Mouse (Mus musculus): ENCODE data around the gene Zfp148. TPM values are rescaled to one million over a fixed set of nuclear protein-coding genes. Genes with fewer than 3 reads are reported as not detected.
A peak's percentile ranks its signal among the peaks of the same experiment; 100 is the strongest.

The Zfp148 gene
- total RNA-seq, 1 experiment = 19.5 TPM

DNA sequence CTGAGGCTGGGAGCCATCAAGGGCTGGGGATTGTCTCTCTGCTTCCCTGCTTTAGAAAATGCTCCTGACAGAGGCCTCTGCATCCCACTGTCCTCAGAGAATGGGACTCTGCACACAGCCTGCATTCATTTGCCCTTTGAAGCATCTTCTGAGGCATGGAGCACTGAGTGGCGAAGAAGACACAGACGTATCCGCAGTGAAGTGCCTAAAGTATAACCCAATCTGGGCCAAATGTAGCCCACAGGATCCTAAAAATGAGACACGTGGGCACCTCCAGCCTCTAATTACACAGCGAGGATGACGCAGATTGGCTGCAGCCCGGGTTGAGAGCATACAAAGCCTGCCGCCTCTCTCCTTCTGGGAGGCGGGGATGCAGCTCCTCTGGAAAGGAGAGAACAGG, 36.3 kb upstream of the Zfp148 start:
- Histone ChIP-seq H3K36me3 (ENCODE audit: control insufficient read depth, insufficient read depth, low read length, poor library complexity, severe bottlenecking) (no peaks in the 10 kb centered on the region), H3K27ac (ENCODE audit: insufficient read depth, low read depth, low read length, poor library complexity, severe bottlenecking) (no peak overlapping the region), H3K9me3 (ENCODE audit: control insufficient read depth, insufficient read depth, low read depth, low read length) (no peaks in the 10 kb centered on the region), H3K4me3 (ENCODE audit: insufficient read depth in 1 of 2, low read depth in 1 of 2, low read length in 2 of 2, poor library complexity in 1 of 2, severe bottlenecking in 1 of 2) (no peak overlapping the region), H3K9ac (ENCODE audit: insufficient read depth, low read depth, low read length, poor library complexity, severe bottlenecking) (no peak overlapping the region), H3K4me1 (ENCODE audit: control insufficient read depth in 2 of 2, insufficient read depth in 2 of 2, low read length in 2 of 2, poor library complexity in 1 of 2) (peaks cover 0 to 2% of the 10 kb centered on the region in 2 experiments; a peak in 1 of 4 replicates)
- DNase-seq (ENCODE audit: low read depth, low spot score) = no peak
- TF ChIP-seq MAFK (IDR thresholded peaks at IDR 0.05; ENCODE audit: insufficient read depth, low read depth, low read length) (no peak), ZNF384 (IDR thresholded peaks at IDR 0.05; ENCODE audit: low read depth, low read length) (no peak), HCFC1 (IDR thresholded peaks at IDR 0.05; ENCODE audit: borderline replicate concordance, insufficient read depth, low read length) (no peak), ZC3H11A (IDR thresholded peaks at IDR 0.05; ENCODE audit: borderline replicate concordance, low read depth, low read length) (no peak), CHD2 (IDR thresholded peaks at IDR 0.05; ENCODE audit: low read depth, low read length) (no peak)
- in situ Hi-C loops (cut with MboI; ENCODE audit: low sequenced_read_pairs in 2 of 2, unreplicated experiment in 2 of 2) = no loop called here

DNA sequence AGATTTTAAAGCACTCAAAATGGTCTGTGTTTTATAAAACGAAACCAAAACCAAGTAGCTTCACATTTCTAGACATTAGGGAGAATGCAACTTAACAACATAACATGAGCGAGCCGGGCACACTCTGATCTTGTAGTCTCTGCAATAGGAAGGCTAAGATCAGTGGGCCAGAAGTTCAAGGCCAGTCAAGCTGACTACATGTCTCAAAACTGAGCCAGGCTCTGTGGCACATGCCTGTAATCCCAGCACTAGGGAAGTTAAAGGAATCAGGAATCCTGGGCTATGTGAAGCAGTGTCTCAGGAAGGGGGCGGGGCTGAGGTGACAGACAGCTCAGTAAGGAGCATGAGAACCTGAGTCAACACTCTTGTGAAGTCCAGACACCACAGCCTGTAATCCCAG, 35.8 kb upstream of the Zfp148 start:
- Histone ChIP-seq H3K36me3 (ENCODE audit: control insufficient read depth, insufficient read depth, low read length, poor library complexity, severe bottlenecking) (no peaks in the 10 kb centered on the region), H3K9me3 (ENCODE audit: control insufficient read depth, insufficient read depth, low read depth, low read length) (no peaks in the 10 kb centered on the region), H3K27ac (ENCODE audit: insufficient read depth, low read depth, low read length, poor library complexity, severe bottlenecking) (no peak overlapping the region), H3K9ac (ENCODE audit: insufficient read depth, low read depth, low read length, poor library complexity, severe bottlenecking) (no peak overlapping the region), H3K4me1 (ENCODE audit: control insufficient read depth in 2 of 2, insufficient read depth in 2 of 2, low read length in 2 of 2, poor library complexity in 1 of 2) (peaks cover 0 to 2% of the 10 kb centered on the region in 2 experiments; a peak in 1 of 4 replicates), H3K4me3 (ENCODE audit: insufficient read depth in 1 of 2, low read depth in 1 of 2, low read length in 2 of 2, poor library complexity in 1 of 2, severe bottlenecking in 1 of 2) (no peak overlapping the region)
- TF ChIP-seq HCFC1 (IDR thresholded peaks at IDR 0.05; ENCODE audit: borderline replicate concordance, insufficient read depth, low read length) (no peak), MAFK (IDR thresholded peaks at IDR 0.05; ENCODE audit: insufficient read depth, low read depth, low read length) (no peak), ZNF384 (IDR thresholded peaks at IDR 0.05; ENCODE audit: low read depth, low read length) (no peak), ZC3H11A (IDR thresholded peaks at IDR 0.05; ENCODE audit: borderline replicate concordance, low read depth, low read length) (no peak), CHD2 (IDR thresholded peaks at IDR 0.05; ENCODE audit: low read depth, low read length) (no peak)
- DNase-seq (ENCODE audit: low read depth, low spot score) = no peak
- in situ Hi-C loops (cut with MboI; ENCODE audit: low sequenced_read_pairs in 2 of 2, unreplicated experiment in 2 of 2) = no loop called here

DNA sequence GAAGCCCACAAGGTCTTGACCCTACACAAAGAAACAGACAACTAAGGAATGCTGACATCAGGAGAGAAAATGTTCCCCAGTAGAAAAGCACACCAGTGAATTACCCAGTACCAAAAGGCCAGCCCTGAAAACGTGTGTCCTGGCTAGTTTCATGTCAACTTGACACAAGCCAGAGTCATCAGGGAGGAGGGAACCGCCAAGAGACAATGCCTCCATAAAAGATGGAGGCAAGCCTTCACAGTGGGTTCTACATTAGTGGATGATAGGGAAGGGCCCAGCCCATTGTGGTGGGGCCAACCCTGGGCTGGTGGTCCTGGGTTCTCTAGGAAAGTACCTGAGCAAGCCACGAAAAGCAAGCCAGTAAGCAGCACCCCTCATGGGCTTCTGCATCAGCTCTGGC, 34.3 kb upstream of the Zfp148 start:
- DNase-seq (ENCODE audit: low read depth, low spot score) = no peak

DNA sequence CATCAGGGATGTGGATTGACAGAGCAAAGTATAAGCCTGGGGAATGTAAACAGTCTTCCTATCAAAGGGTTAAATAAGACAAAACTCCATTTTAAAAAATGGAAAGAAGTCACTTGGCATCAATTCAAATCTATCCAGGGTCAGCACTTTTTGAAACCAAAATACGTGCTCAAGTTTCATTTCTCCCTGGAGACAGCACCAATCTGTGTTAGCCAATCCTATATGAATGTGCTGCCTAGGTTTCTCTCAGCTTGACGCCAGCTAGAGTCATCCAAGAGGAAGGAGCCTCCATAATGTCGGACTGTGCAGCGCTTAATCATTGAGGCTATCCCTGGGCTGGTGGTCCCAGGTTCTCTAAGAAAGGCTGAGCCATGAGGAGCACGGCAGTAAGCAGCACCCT, 33.5 kb upstream of the Zfp148 start:
- in situ Hi-C loops (cut with MboI; ENCODE audit: low sequenced_read_pairs in 2 of 2, unreplicated experiment in 2 of 2) = no loop called here
- no peak for DNase-seq (ENCODE audit: low read depth, low spot score)
- H3K27ac ChIP-seq (ENCODE audit: insufficient read depth, low read depth, low read length, poor library complexity, severe bottlenecking) = no peak overlapping the region
- no peaks in the 10 kb centered on the region for H3K36me3 ChIP-seq (ENCODE audit: control insufficient read depth, insufficient read depth, low read length, poor library complexity, severe bottlenecking)
- H3K9me3 ChIP-seq (ENCODE audit: control insufficient read depth, insufficient read depth, low read depth, low read length) = no peaks in the 10 kb centered on the region
- peaks cover 0 to 2% of the 10 kb centered on the region in 2 experiments; a peak in 1 of 4 replicates for H3K4me1 ChIP-seq (ENCODE audit: control insufficient read depth in 2 of 2, insufficient read depth in 2 of 2, low read length in 2 of 2, poor library complexity in 1 of 2)
- no peak overlapping the region for H3K9ac ChIP-seq (ENCODE audit: insufficient read depth, low read depth, low read length, poor library complexity, severe bottlenecking)
- no peak overlapping the region for H3K4me3 ChIP-seq (ENCODE audit: insufficient read depth in 1 of 2, low read depth in 1 of 2, low read length in 2 of 2, poor library complexity in 1 of 2, severe bottlenecking in 1 of 2)
- TF ChIP-seq ZC3H11A (IDR thresholded peaks at IDR 0.05; ENCODE audit: borderline replicate concordance, low read depth, low read length) = no peak
- TF ChIP-seq MAFK (IDR thresholded peaks at IDR 0.05; ENCODE audit: insufficient read depth, low read depth, low read length) = no peak
- no peak for TF ChIP-seq HCFC1 (IDR thresholded peaks at IDR 0.05; ENCODE audit: borderline replicate concordance, insufficient read depth, low read length)
- no peak for TF ChIP-seq ZNF384 (IDR thresholded peaks at IDR 0.05; ENCODE audit: low read depth, low read length)
- no peak for TF ChIP-seq CHD2 (IDR thresholded peaks at IDR 0.05; ENCODE audit: low read depth, low read length)

More for the DNA sequence above, 34.3 kb upstream of the Zfp148 start:
- H3K36me3 ChIP-seq (ENCODE audit: control insufficient read depth, insufficient read depth, low read length, poor library complexity, severe bottlenecking) = no peaks in the 10 kb centered on the region
- H3K27ac ChIP-seq (ENCODE audit: insufficient read depth, low read depth, low read length, poor library complexity, severe bottlenecking) = 0 out of 2 replicates have a peak overlapping the region, but pooled peaks have one; percentile 30
- H3K9ac ChIP-seq (ENCODE audit: insufficient read depth, low read depth, low read length, poor library complexity, severe bottlenecking) = no peak overlapping the region
- peaks cover 0 to 2% of the 10 kb centered on the region in 2 experiments; a peak in 1 of 4 replicates for H3K4me1 ChIP-seq (ENCODE audit: control insufficient read depth in 2 of 2, insufficient read depth in 2 of 2, low read length in 2 of 2, poor library complexity in 1 of 2)
- TF ChIP-seq CHD2 (IDR thresholded peaks at IDR 0.05; ENCODE audit: low read depth, low read length) (no peak), ZNF384 (IDR thresholded peaks at IDR 0.05; ENCODE audit: low read depth, low read length) (no peak), ZC3H11A (IDR thresholded peaks at IDR 0.05; ENCODE audit: borderline replicate concordance, low read depth, low read length) (no peak), HCFC1 (IDR thresholded peaks at IDR 0.05; ENCODE audit: borderline replicate concordance, insufficient read depth, low read length) (no peak), MAFK (IDR thresholded peaks at IDR 0.05; ENCODE audit: insufficient read depth, low read depth, low read length) (no peak)
- H3K4me3 ChIP-seq (ENCODE audit: insufficient read depth in 1 of 2, low read depth in 1 of 2, low read length in 2 of 2, poor library complexity in 1 of 2, severe bottlenecking in 1 of 2) = no peak overlapping the region
- no peaks in the 10 kb centered on the region for H3K9me3 ChIP-seq (ENCODE audit: control insufficient read depth, insufficient read depth, low read depth, low read length)
- in situ Hi-C loops (cut with MboI; ENCODE audit: low sequenced_read_pairs in 2 of 2, unreplicated experiment in 2 of 2) = no loop called here

DNA sequence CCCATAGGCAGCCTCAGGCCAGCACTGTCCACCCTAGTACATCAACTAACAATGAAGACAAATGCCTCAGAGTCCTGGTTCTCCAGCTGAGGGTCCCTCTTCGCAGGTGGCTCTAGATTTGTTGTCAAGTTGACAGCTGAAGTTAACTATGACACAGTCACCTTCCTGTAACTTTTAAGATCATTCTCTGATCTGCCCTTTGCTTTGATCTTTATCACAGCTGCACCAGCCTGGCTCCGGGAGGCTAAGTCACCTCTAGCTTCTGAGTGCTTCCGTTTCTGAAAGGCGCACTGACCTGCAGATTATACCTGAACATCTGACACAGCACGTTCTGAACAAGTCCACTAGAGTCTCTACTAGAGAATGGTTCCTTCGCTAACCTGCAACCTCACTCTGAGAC, 22.8 kb upstream of the Zfp148 start:
- TF ChIP-seq HCFC1 (IDR thresholded peaks at IDR 0.05; ENCODE audit: borderline replicate concordance, insufficient read depth, low read length) (no peak), CHD2 (IDR thresholded peaks at IDR 0.05; ENCODE audit: low read depth, low read length) (no peak), ZC3H11A (IDR thresholded peaks at IDR 0.05; ENCODE audit: borderline replicate concordance, low read depth, low read length) (no peak), ZNF384 (IDR thresholded peaks at IDR 0.05; ENCODE audit: low read depth, low read length) (no peak), MAFK (IDR thresholded peaks at IDR 0.05; ENCODE audit: insufficient read depth, low read depth, low read length) (no peak)
- H3K9ac ChIP-seq (ENCODE audit: insufficient read depth, low read depth, low read length, poor library complexity, severe bottlenecking) = no peak overlapping the region
- no peak overlapping the region for H3K27ac ChIP-seq (ENCODE audit: insufficient read depth, low read depth, low read length, poor library complexity, severe bottlenecking)
- H3K4me1 ChIP-seq (ENCODE audit: control insufficient read depth in 2 of 2, insufficient read depth in 2 of 2, low read length in 2 of 2, poor library complexity in 1 of 2) = no peaks in the 10 kb centered on the region
- in situ Hi-C loops (cut with MboI; ENCODE audit: low sequenced_read_pairs in 2 of 2, unreplicated experiment in 2 of 2) = no loop called here
- H3K4me3 ChIP-seq (ENCODE audit: insufficient read depth in 1 of 2, low read depth in 1 of 2, low read length in 2 of 2, poor library complexity in 1 of 2, severe bottlenecking in 1 of 2) = no peak overlapping the region
- DNase-seq (ENCODE audit: low read depth, low spot score) = no peak
- no peaks in the 10 kb centered on the region for H3K9me3 ChIP-seq (ENCODE audit: control insufficient read depth, insufficient read depth, low read depth, low read length)
- H3K36me3 ChIP-seq (ENCODE audit: control insufficient read depth, insufficient read depth, low read length, poor library complexity, severe bottlenecking) = no peaks in the 10 kb centered on the region

All from ES-E14 (cell line).